Mouse (Mus musculus): Measurements from ENCODE around the gene Stk10.

Stk10 gene

GRCm38 (mm10) chr11:32550102-32550501 is 17.0 kb downstream of the Stk10 start:
- no peak for DNase-seq (ENCODE audit: inconsistent ontology term)

- DNase-seq (ENCODE audit: inconsistent ontology term): no peak
Observed at GRCm38 (mm10) chr11:32551056-32551455, 18.0 kb downstream of the Stk10 start.

GRCm38 (mm10) chr11:32551579-32552297 is 18.6 kb downstream of the Stk10 start:
- peak; percentile 70 for DNase-seq (ENCODE audit: inconsistent ontology term)

- peak; percentile 90 for DNase-seq (ENCODE audit: inconsistent ontology term)
Observed at GRCm38 (mm10) chr11:32552401-32553090, 19.4 kb downstream of the Stk10 start.

GRCm38 (mm10) chr11:32553311-32554140 is 20.4 kb downstream of the Stk10 start:
- no peak for DNase-seq (ENCODE audit: inconsistent ontology term)

GRCm38 (mm10) chr11:32554141-32555091 is 21.3 kb downstream of the Stk10 start:
- no peak for DNase-seq (ENCODE audit: inconsistent ontology term)

GRCm38 (mm10) chr11:32555103-32555689 is 22.1 kb downstream of the Stk10 start:
- no peak for DNase-seq (ENCODE audit: inconsistent ontology term)

- DNase-seq (ENCODE audit: inconsistent ontology term): peak; percentile 46
Observed at GRCm38 (mm10) chr11:32556333-32556990, 23.4 kb downstream of the Stk10 start.

GRCm38 (mm10) chr11:32558026-32558425 is 24.9 kb downstream of the Stk10 start:
- DNase-seq (ENCODE audit: inconsistent ontology term): no peak

GRCm38 (mm10) chr11:32558677-32559076 is 25.6 kb downstream of the Stk10 start:
- DNase-seq (ENCODE audit: inconsistent ontology term): no peak

GRCm38 (mm10) chr11:32560015-32560770 is 27.1 kb downstream of the Stk10 start:
- no peak for DNase-seq (ENCODE audit: inconsistent ontology term)

- DNase-seq (ENCODE audit: inconsistent ontology term): no peak
Observed at GRCm38 (mm10) chr11:32561465-32562355, 28.6 kb downstream of the Stk10 start.

- DNase-seq (ENCODE audit: inconsistent ontology term): no peak
Observed at GRCm38 (mm10) chr11:32562706-32563105, 29.6 kb downstream of the Stk10 start.

GRCm38 (mm10) chr11:32563660-32564059 is 30.6 kb downstream of the Stk10 start:
- DNase-seq (ENCODE audit: inconsistent ontology term): peak; percentile 52

GRCm38 (mm10) chr11:32564629-32565028 is 31.5 kb downstream of the Stk10 start:
- no peak for DNase-seq (ENCODE audit: inconsistent ontology term)

- DNase-seq (ENCODE audit: inconsistent ontology term): peak; percentile 80
Observed at GRCm38 (mm10) chr11:32565088-32565487, 32.0 kb downstream of the Stk10 start.

- no peak for DNase-seq (ENCODE audit: inconsistent ontology term)
Observed at GRCm38 (mm10) chr11:32566184-32566583, 33.1 kb downstream of the Stk10 start.

All from Muller cell, postnatal 12 days (primary cell).